Mouse (Mus musculus) lung, adult 2 months (tissue): ENCODE measurements at regions not wholly inside any gene's neighbourhood (a gene's known extent, or its start where the extent isn't known, plus 50 kb on each side); places are given as distances from the start of the nearest gene placed in this dataset.

Experiments
- CTCF ChIP-seq: fragments of 200-500 bp; IDR thresholded peaks from 2 replicates; pipeline ENCODE4 v1.5.1; 2011; ENCODE audit warnings: mild to moderate bottlenecking, low read length, control low read depth; ENCODE audit not compliant: insufficient read depth
- POLR2A ChIP-seq: fragments of 200-500 bp; IDR thresholded peaks from 2 replicates; pipeline ENCODE4 v1.6.1; 2011; ENCODE audit warnings: low read depth, mild to moderate bottlenecking, control low read depth, low read length, borderline replicate concordance; ENCODE audit errors: extremely low read depth

DNA sequence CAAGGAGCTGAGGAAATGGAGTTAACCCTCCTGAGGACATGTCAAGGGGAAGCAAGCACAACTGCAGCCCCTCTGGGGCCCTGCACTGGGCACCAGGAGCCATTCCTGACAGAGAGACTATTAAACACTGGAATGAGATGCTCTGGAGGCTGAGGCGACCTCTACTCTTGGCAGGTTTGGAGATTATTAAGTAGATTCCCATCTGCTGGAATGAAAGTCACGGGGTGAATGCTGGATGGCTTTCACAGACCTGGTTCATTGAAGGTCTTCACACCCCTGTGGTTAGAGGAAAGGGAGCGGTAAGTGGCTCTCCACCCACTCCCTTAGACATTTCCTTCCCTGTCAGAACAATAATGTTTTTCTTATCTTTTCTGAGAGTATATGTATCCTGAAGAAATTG lies 122.8 kb upstream of the Itgb1 start:
- TF ChIP-seq CTCF, result no peak
- TF ChIP-seq POLR2A, result no peak
